Mouse (Mus musculus): ENCODE data around the gene Mdc1. TPM values are rescaled to one million over a fixed set of nuclear protein-coding genes. Genes with fewer than 3 reads are reported as not detected.
A peak's percentile ranks its signal among the peaks of the same experiment; 100 is the strongest.

The Mdc1 gene
- polyA plus RNA-seq, 1 experiment from 2014 or later, result 16.1 TPM

DNA sequence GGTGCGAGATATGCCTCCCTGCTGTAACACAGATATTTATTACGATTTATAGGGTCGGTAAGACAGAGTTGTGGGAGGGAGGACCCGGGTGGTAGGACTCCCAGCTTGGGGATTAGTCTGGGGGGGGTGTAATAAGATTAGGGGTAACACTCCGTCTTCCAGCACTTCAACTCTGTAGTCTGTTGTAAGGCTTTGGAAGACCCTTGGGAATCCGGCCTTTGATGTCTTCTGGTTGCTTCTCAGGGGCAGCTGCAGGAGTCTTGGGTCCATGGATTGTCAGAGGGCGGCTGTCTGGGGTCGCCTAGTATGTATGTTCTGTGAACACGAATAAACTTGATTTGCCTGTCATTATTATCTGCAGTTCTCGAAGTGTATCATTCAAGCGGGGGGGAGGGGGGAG lies 18.8 kb upstream of the Mdc1 start:
- peaks cover 32% of the 10 kb centered on the region for H3K36me3 ChIP-seq (ENCODE audit: control insufficient read depth, insufficient read depth, low read length)
- ATAC-seq (ENCODE audit: insufficient number of reproducible peaks, insufficient read depth, low FRiP score, low read depth), result no peak
- H3K4me3 ChIP-seq (ENCODE audit: control insufficient read depth in 1 of 2, insufficient read depth in 1 of 2, low read depth in 1 of 2, low read length in 2 of 2), result peak overlapping the region; percentile 70 to 76
- peaks cover 2 to 22% of the 10 kb centered on the region in 2 experiments; a peak in 3 of 4 replicates for H3K4me1 ChIP-seq (ENCODE audit: control insufficient read depth in 2 of 2, insufficient read depth in 2 of 2, low read length in 2 of 2)
- 3% methylated on average over 11 of the region's 11 CpGs for WGBS
- H3K4me2 ChIP-seq (ENCODE audit: low read length), result peak overlapping the region; percentile 95
- H3K9me3 ChIP-seq (ENCODE audit: control insufficient read depth, low read length), result no peaks in the 10 kb centered on the region
- peak overlapping the region; percentile 69 to 89 for H3K27ac ChIP-seq (replicated peaks in 1 of 2; ENCODE audit: control insufficient read depth in 1 of 2, insufficient read depth in 1 of 2, low read depth in 2 of 2, low read length in 2 of 2)
- H3K9ac ChIP-seq (ENCODE audit: low read length), result peak overlapping the region; percentile 91
- no peaks in the 10 kb centered on the region for H3K27me3 ChIP-seq (ENCODE audit: control insufficient read depth, insufficient read depth, low read length)

DNA sequence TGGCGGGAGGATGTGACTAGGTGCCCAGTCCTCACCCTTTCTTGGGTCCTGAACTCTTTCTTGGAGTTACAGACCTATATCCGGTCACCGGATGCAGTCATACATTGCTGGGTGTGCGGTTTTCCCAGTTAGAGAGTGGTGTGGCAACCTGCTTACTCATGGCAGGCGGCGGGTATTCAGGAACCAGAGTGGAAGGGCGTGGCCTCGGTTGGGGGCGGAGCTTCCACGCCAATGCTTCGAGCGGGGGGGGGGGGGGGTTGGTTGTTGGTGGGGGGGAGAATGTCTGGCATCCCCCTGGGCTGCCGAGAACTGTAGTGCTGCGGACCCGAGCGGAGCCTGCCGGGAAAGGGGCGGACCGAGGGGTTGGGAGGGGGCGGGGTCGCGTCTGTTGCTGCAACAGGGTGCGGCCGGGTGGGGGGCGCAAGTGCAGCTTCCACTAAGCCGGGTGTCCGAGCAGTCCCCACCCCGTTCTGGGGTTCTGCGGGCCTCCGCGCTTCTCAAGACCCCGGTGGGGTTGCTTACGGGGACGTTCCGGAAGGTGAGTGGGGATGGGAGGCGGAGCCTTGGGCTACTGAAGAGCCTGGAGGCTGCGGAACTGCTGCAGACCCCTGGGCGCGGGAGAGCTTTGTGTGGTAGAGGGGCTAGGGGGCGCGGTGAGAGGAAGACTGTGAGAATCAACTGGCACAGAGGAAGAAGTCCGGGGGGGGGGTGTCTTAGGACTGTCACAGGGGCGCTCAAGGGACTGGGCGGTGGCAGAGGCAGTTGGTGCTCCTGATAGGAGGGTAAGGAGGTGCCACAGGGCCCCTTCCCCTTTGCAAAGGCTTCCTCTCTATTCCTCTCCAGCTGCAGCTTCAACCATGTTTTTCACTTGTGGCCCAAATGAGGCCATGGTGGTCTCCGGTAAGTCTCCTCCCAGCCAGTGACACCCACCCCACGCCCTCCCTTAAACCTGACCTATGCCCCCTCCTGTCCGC lies 18.1 kb upstream of the Mdc1 start, which contains the start of gene Flot1:
Gene Flot1, plus strand, starts transcription at position 267 of the 974 bp plus-strand sequence.
- Histone ChIP-seq H3K9me3 (ENCODE audit: control insufficient read depth, low read length) (no peaks in the 10 kb centered on the region), H3K9ac (ENCODE audit: low read length) (peak within 1 kb of the TSS; percentile 91), H3K27me3 (ENCODE audit: control insufficient read depth, insufficient read depth, low read length) (no peaks in the 10 kb centered on the region), H3K4me2 (ENCODE audit: low read length) (peak within 1 kb of the TSS; percentile 95), H3K27ac (replicated peaks in 1 of 2; ENCODE audit: control insufficient read depth in 1 of 2, insufficient read depth in 1 of 2, low read depth in 2 of 2, low read length in 2 of 2) (peak within 1 kb of the TSS; percentile 69 to 89), H3K36me3 (ENCODE audit: control insufficient read depth, insufficient read depth, low read length) (peaks cover 39% of the 10 kb centered on the region), H3K4me3 (ENCODE audit: control insufficient read depth in 1 of 2, insufficient read depth in 1 of 2, low read depth in 1 of 2, low read length in 2 of 2) (peak within 1 kb of the TSS; percentile 70 to 76), H3K4me1 (ENCODE audit: control insufficient read depth in 2 of 2, insufficient read depth in 2 of 2, low read length in 2 of 2) (peaks cover 2 to 22% of the 10 kb centered on the region in 2 experiments; a peak in 3 of 4 replicates)
- WGBS, result 1% methylated on average over 45 of the region's 47 CpGs
- peak; percentile 82 for ATAC-seq (ENCODE audit: insufficient number of reproducible peaks, insufficient read depth, low FRiP score, low read depth)

DNA sequence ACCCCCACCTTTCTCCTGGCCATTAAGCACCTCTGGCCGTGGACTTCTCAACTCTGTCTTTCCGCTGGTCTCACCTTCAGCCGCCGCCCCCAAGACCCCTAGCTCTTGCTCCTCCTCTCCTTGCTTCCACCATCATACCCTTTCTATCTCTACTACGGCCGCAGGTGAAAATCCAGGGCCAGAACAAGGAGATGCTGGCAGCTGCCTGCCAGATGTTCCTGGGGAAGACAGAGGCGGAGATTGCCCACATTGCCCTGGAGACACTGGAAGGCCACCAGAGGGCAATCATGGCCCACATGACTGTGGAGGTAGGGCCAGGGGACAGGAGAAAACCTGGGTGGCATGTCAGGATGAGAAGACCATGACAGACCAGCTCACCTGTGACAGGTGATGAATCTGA lies 16.9 kb upstream of the Mdc1 start:
- peak overlapping the region; percentile 91; the same call in 1 of the 2 replicates for H3K9ac ChIP-seq (ENCODE audit: low read length)
- H3K27ac ChIP-seq (replicated peaks in 1 of 2; ENCODE audit: control insufficient read depth in 1 of 2, insufficient read depth in 1 of 2, low read depth in 2 of 2, low read length in 2 of 2), result no peak overlapping the region
- peak overlapping the region; percentile 95 for H3K4me2 ChIP-seq (ENCODE audit: low read length)
- H3K36me3 ChIP-seq (ENCODE audit: control insufficient read depth, insufficient read depth, low read length), result peaks cover 50% of the 10 kb centered on the region
- H3K27me3 ChIP-seq (ENCODE audit: control insufficient read depth, insufficient read depth, low read length), result no peaks in the 10 kb centered on the region
- 67% methylated on average over 7 of the region's 7 CpGs for WGBS
- H3K4me1 ChIP-seq (ENCODE audit: control insufficient read depth in 2 of 2, insufficient read depth in 2 of 2, low read length in 2 of 2), result peaks cover 2 to 24% of the 10 kb centered on the region in 2 experiments; a peak in 3 of 4 replicates
- no peaks in the 10 kb centered on the region for H3K9me3 ChIP-seq (ENCODE audit: control insufficient read depth, low read length)
- peak overlapping the region; percentile 63 to 70; a peak in 1 of 4 replicates for H3K4me3 ChIP-seq (ENCODE audit: control insufficient read depth in 1 of 2, insufficient read depth in 1 of 2, low read depth in 1 of 2, low read length in 2 of 2)
- no peak for ATAC-seq (ENCODE audit: insufficient number of reproducible peaks, insufficient read depth, low FRiP score, low read depth)

DNA sequence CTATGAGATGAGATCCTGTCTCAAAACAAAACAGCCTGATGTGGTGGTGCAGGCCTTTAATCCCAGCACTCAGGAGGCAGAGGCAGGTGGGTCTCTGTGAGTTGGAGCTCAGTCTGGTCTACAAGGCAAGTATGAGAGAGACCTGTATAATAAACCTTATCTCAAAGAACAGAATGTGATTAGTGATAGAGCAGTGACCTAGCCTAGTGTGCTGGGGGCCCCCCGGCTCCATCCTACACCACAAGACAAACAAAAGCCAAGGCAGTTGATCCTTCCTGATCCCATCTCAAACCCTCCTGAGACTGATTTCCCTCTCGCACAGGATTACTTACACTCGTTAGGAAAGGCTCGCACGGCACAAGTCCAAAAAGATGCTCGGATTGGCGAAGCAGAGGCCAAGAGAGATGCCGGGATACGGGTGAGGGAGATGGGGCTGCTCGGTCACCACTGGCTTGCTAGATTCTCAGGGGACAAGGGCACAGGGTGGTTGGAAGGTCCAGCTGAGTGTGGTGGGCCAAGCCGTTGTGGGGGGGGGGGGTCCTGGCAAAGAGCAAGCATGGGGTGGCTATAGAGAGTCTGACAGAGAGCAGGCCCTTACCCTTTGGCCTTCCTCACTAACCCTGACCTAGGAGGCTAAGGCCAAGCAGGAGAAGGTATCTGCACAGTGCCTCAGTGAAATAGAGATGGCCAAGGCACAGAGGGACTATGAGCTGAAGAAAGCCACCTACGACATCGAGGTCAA lies 16.0 kb upstream of the Mdc1 start:
- H3K4me2 ChIP-seq (ENCODE audit: low read length), result no peak overlapping the region
- peaks cover 51% of the 10 kb centered on the region for H3K36me3 ChIP-seq (ENCODE audit: control insufficient read depth, insufficient read depth, low read length)
- no peak for ATAC-seq (ENCODE audit: insufficient number of reproducible peaks, insufficient read depth, low FRiP score, low read depth)
- no peak overlapping the region for H3K27ac ChIP-seq (replicated peaks in 1 of 2; ENCODE audit: control insufficient read depth in 1 of 2, insufficient read depth in 1 of 2, low read depth in 2 of 2, low read length in 2 of 2)
- peaks cover 2 to 31% of the 10 kb centered on the region in 2 experiments; a peak in 3 of 4 replicates for H3K4me1 ChIP-seq (ENCODE audit: control insufficient read depth in 2 of 2, insufficient read depth in 2 of 2, low read length in 2 of 2)
- H3K27me3 ChIP-seq (ENCODE audit: control insufficient read depth, insufficient read depth, low read length), result no peaks in the 10 kb centered on the region
- no peak overlapping the region for H3K4me3 ChIP-seq (ENCODE audit: control insufficient read depth in 1 of 2, insufficient read depth in 1 of 2, low read depth in 1 of 2, low read length in 2 of 2)
- 97% methylated on average over 13 of the region's 13 CpGs for WGBS
- no peaks in the 10 kb centered on the region for H3K9me3 ChIP-seq (ENCODE audit: control insufficient read depth, low read length)
- no peak overlapping the region for H3K9ac ChIP-seq (ENCODE audit: low read length)

DNA sequence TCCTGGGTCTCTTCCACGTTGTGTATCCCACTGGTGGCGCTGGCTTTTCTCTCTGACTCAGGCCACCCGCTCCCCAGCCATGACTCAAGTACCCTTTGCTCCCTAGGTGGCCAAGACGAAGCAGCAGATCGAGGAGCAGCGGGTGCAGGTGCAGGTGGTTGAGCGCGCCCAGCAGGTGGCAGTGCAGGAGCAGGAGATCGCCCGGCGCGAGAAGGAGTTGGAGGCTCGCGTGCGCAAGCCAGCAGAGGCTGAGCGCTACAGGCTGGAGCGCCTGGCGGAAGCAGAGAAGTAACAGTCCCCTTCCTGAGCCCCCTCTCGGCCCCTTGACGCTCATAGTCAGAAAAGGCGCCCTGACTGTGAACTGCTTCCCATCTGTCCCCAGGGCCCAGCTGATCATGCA lies 11.6 kb upstream of the Mdc1 start:
- peaks cover 91% of the 10 kb centered on the region for H3K36me3 ChIP-seq (ENCODE audit: control insufficient read depth, insufficient read depth, low read length)
- peak overlapping the region; percentile 52; the same call in 1 of the 2 replicates for H3K9ac ChIP-seq (ENCODE audit: low read length)
- no peaks in the 10 kb centered on the region for H3K9me3 ChIP-seq (ENCODE audit: control insufficient read depth, low read length)
- 0 out of 4 replicates have a peak overlapping the region, but pooled peaks of 1 of the 2 experiments have one; percentile 2 for H3K27ac ChIP-seq (replicated peaks in 1 of 2; ENCODE audit: control insufficient read depth in 1 of 2, insufficient read depth in 1 of 2, low read depth in 2 of 2, low read length in 2 of 2)
- H3K4me1 ChIP-seq (ENCODE audit: control insufficient read depth in 2 of 2, insufficient read depth in 2 of 2, low read length in 2 of 2), result peaks cover under 1 to 26% of the 10 kb centered on the region in 2 experiments
- under 1% methylated on average over 21 of the region's 21 CpGs for WGBS
- peak overlapping the region in 1 of 2 experiments; percentile 9; a peak in 1 of 4 replicates for H3K4me3 ChIP-seq (ENCODE audit: control insufficient read depth in 1 of 2, insufficient read depth in 1 of 2, low read depth in 1 of 2, low read length in 2 of 2)
- ATAC-seq (ENCODE audit: insufficient number of reproducible peaks, insufficient read depth, low FRiP score, low read depth), result peak; percentile 57
- peak overlapping the region; percentile 35 for H3K4me2 ChIP-seq (ENCODE audit: low read length)
- no peaks in the 10 kb centered on the region for H3K27me3 ChIP-seq (ENCODE audit: control insufficient read depth, insufficient read depth, low read length)

DNA sequence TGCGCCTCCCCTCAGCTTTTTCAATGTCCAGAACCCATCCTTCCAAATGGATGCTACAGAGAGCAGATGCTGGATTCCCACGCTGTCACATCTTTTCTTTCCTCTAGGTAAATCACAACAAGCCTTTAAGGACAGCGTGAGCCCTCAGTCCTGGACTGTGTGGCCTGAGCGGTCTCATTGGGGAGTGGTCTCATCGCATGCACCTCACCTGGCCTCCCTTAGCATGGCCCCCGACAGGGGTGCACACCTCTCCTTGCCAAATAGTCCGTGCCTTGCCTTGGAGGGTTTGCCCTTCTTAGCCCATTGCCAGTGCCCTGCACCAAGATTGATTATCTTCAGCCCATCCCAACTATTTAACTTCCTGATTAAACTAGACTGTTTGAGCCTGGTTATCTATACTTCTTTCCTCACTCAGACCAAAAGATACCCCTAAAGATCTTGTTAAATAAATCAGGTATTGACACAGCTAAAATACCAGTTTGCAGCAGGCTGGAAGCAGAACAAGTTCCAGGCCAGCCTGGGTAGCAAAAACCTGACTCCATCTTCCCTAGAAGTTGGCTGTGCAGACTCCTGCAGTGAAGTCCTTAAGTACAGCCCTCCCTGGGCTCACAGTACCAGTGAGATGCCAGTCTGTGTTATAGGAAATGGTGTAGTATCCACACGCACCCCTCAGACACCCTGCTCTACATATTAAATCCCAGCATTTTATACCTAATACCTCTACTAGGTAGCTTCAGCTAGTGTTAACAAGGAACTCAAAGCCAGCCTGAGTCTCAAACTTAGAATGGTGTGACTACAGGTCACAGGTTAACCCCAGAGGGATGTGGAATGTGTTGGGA lies 8.7 kb upstream of the Mdc1 start:
- Histone ChIP-seq H3K4me3 (ENCODE audit: control insufficient read depth in 1 of 2, insufficient read depth in 1 of 2, low read depth in 1 of 2, low read length in 2 of 2) (no peak overlapping the region), H3K9ac (ENCODE audit: low read length) (no peak overlapping the region), H3K27me3 (ENCODE audit: control insufficient read depth, insufficient read depth, low read length) (no peaks in the 10 kb centered on the region), H3K36me3 (ENCODE audit: control insufficient read depth, insufficient read depth, low read length) (peaks cover 84% of the 10 kb centered on the region), H3K4me2 (ENCODE audit: low read length) (no peak overlapping the region), H3K9me3 (ENCODE audit: control insufficient read depth, low read length) (no peaks in the 10 kb centered on the region), H3K27ac (replicated peaks in 1 of 2; ENCODE audit: control insufficient read depth in 1 of 2, insufficient read depth in 1 of 2, low read depth in 2 of 2, low read length in 2 of 2) (no peak overlapping the region), H3K4me1 (ENCODE audit: control insufficient read depth in 2 of 2, insufficient read depth in 2 of 2, low read length in 2 of 2) (peaks cover 15 to 40% of the 10 kb centered on the region in 2 experiments)
- 73% methylated on average over 8 of the region's 8 CpGs for WGBS
- no peak for ATAC-seq (ENCODE audit: insufficient number of reproducible peaks, insufficient read depth, low FRiP score, low read depth)
